Mouse (Mus musculus) heart, postnatal 14 days (tissue): ENCODE measurements around the gene Wdr20rt. TPM values are rescaled to one million over a fixed set of nuclear protein-coding genes. Genes with fewer than 3 reads are reported as not detected.

Source experiments
- total RNA-seq, 2 experiments: library from RNA; stranded (reverse); gene quantifications; 2 replicates each; pipeline ENCODE4 v1.2.3; 2021

Gene Wdr20rt
- total RNA-seq, 2 experiments from 2014 or later, result not detected

Other genes starting within 250 kb of the Wdr20rt start
- gene Prpf39, start 189.2 kb upstream of the Wdr20rt start, total RNA-seq, result 10 to 100 TPM; 18.9 to 20.1 TPM
- gene Fkbp3, start 151.5 kb upstream of the Wdr20rt start, total RNA-seq, result 100 to 1,000 TPM; 204 to 219 TPM
- gene Fancm, start 149.9 kb upstream of the Wdr20rt start, total RNA-seq, result 1 to 10 TPM; 5.5 to 6.4 TPM
- 1 to 10 TPM; 1.9 to 2.2 TPM for gene Mis18bp1, start 52.9 kb upstream of the Wdr20rt start, total RNA-seq